Mouse (Mus musculus) limb, embryonic 15.5 days (tissue): ENCODE results near the gene Itpr1. TPM values are rescaled to one million over a fixed set of nuclear protein-coding genes. Genes with fewer than 3 reads are reported as not detected.
A peak's percentile ranks its signal among the peaks of the same experiment; 100 is the strongest.
"Not testable (repeated sequence)": the region's sequence is repeated elsewhere in the genome, so short reads cannot be mapped to it uniquely, and the experiment has no call there.

Experiments
- ATAC-seq: fragments of 200-750 bp; cut with Nextera tagmentation; 2 replicates; pipeline ENCODE4 v1.8.0; 2017; ENCODE audit warnings: low read depth, moderate TSS enrichment; ENCODE audit not compliant: insufficient number of reproducible peaks, low FRiP score, low TSS enrichment
- H3K27ac ChIP-seq: fragments of 300-500 bp; sonication (generic); 2 replicates; pipeline ENCODE4 v1.5.1; 2015; ENCODE audit warnings: moderate library complexity, mild to moderate bottlenecking, inconsistent platforms
- H3K27me3 ChIP-seq: fragments of 300-500 bp; sonication (generic); 2 replicates; pipeline ENCODE4 v1.6.1; 2015; ENCODE audit warnings: inconsistent platforms
- H3K36me3 ChIP-seq: fragments of 300-500 bp; sonication (generic); 2 replicates; pipeline ENCODE4 v1.6.1; 2015; ENCODE audit warnings: inconsistent platforms
- H3K4me1 ChIP-seq: fragments of 300-500 bp; sonication (generic); 2 replicates; pipeline ENCODE4 v1.6.1; 2015; ENCODE audit warnings: inconsistent platforms
- H3K4me2 ChIP-seq: fragments of 300-500 bp; sonication (generic); 2 replicates; pipeline ENCODE4 v1.6.1; 2015; ENCODE audit warnings: mild to moderate bottlenecking, inconsistent platforms
- H3K4me3 ChIP-seq: fragments of 300-500 bp; sonication (generic); 2 replicates; pipeline ENCODE4 v1.5.1; 2015; ENCODE audit warnings: mild to moderate bottlenecking, inconsistent platforms
- H3K9ac ChIP-seq: fragments of 300-500 bp; sonication (generic); 2 replicates; pipeline ENCODE4 v1.6.1; 2015; ENCODE audit warnings: inconsistent platforms
- H3K9me3 ChIP-seq: fragments of 300-500 bp; sonication (generic); 2 replicates; pipeline ENCODE4 v1.6.1; 2016; ENCODE audit warnings: inconsistent platforms
- WGBS: fragments of 180-500 bp; shearing (Covaris S2); methylation state at CpG from one replicate; pipeline ENCODE4 v1.1.7; 2015; 5-methylcytosine and 5-hydroxymethylcytosine counted together
- polyA plus RNA-seq: library from polyadenylated mRNA; unstranded; fragments of >200 nt; fragmentation: Nextera tagmentation; extraction: Ambion mirVana; gene quantifications from 2 replicates; pipeline ENCODE4 v1.2.1, GENCODE M21; 2015

Gene Itpr1
- polyA plus RNA-seq, 1 experiment from 2014 or later, result 9.0 TPM

DNA sequence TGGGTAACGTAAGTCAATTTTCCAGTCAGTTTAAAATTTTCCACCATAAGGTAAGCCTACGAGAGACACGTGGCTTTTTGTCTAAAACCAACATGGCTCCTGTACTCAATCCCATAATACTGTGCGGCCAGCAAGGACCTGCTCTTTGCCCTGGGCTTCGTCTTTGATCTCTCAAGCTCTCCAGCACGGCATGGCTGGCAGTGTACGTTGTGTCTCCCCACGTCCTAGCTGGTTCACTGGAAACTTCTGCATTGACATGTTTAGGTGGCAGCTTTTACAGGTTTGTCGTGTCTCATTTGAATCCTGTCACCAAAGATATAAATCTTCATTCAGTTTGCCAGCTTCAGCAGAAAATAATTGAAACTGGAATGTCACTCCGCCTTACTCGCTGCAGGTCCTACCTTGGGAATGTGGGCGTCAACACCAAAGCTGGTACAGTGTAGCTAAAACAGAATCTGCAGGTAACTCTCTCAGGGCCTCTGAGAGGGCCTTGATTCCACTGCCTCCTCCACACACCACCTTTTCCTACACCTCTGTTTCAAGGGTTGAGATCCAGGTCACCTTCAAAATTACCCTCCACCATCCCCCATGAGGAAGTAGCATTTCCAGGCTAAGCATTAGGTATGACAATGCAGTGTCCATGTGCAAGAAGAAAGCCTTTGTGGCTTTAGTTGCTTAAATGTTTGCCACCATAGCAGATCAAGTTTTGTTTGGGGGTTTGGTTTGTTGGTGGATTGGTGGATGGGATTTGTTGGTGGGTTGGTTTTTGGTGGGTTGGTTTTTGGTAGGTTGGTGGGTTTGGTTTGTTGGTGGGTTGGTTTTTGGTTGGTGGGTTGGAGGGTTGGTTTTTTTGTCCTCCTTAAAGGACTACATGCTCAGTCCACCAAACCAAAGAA, 339.1 kb downstream of the Itpr1 start:
- H3K9ac ChIP-seq, result no peak overlapping the region
- H3K4me2 ChIP-seq, result no peak overlapping the region
- 76% methylated on average over 12 of the region's 12 CpGs for WGBS
- 0 out of 2 replicates have a peak, but pooled peaks cover 2% of the 10 kb centered on the region for H3K36me3 ChIP-seq
- no peaks in the 10 kb centered on the region for H3K9me3 ChIP-seq
- no peak overlapping the region for H3K4me3 ChIP-seq
- ATAC-seq, result no peak
- no peaks in the 10 kb centered on the region for H3K27me3 ChIP-seq
- peak overlapping the region; percentile 1; the same call in 1 of the 2 replicates for H3K27ac ChIP-seq
- H3K4me1 ChIP-seq, result no peaks in the 10 kb centered on the region

GRCm38 (mm10) chr6:108553013-108553412, 340.1 kb downstream of the Itpr1 start:
- ATAC-seq, result no peak
- H3K9ac ChIP-seq, result no peak overlapping the region
- 86% methylated on average over 3 of the region's 3 CpGs for WGBS
- H3K4me1 ChIP-seq, result no peaks in the 10 kb centered on the region
- H3K36me3 ChIP-seq, result 0 out of 2 replicates have a peak, but pooled peaks cover 2% of the 10 kb centered on the region
- H3K4me3 ChIP-seq, result no peak overlapping the region
- no peak overlapping the region for H3K27ac ChIP-seq
- H3K4me2 ChIP-seq, result no peak overlapping the region
- no peaks in the 10 kb centered on the region for H3K9me3 ChIP-seq
- no peaks in the 10 kb centered on the region for H3K27me3 ChIP-seq

DNA sequence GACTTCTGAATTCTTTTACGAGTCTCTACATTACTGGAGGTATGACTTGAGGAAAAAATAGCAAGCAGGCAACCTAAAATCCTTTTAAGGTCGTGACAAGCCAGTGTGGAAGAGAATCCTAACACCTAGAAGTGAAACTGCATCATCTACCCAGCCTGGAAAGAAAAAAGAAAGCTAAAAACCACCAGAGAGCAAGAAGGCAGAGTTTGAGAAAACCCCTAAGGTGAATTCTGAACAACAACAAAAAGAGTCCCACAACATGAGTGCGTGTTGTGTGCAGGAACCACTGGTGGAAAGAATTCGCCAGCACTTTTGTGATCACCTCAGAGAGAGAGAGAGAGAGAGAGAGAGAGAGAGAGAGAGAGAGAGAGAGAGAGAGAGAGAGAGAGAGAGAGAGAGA, 340.6 kb downstream of the Itpr1 start:
- Histone ChIP-seq H3K4me1 (no peaks in the 10 kb centered on the region), H3K9me3 (no peaks in the 10 kb centered on the region), H3K4me3 (no peak overlapping the region), H3K27ac (no peak overlapping the region), H3K36me3 (0 out of 2 replicates have a peak, but pooled peaks cover 2% of the 10 kb centered on the region), H3K9ac (no peak overlapping the region), H3K27me3 (no peaks in the 10 kb centered on the region), H3K4me2 (no peak overlapping the region)
- no peak for ATAC-seq
- WGBS, result 77% methylated on average over 4 of the region's 4 CpGs

GRCm38 (mm10) chr6:108554389-108554788, 341.5 kb downstream of the Itpr1 start:
- no peak overlapping the region for H3K4me2 ChIP-seq
- H3K4me3 ChIP-seq, result no peak overlapping the region
- H3K27ac ChIP-seq, result no peak overlapping the region
- H3K27me3 ChIP-seq, result no peaks in the 10 kb centered on the region
- ATAC-seq, result no peak
- no peak overlapping the region for H3K9ac ChIP-seq
- no peaks in the 10 kb centered on the region for H3K9me3 ChIP-seq
- 86% methylated on average over 4 of the region's 4 CpGs for WGBS
- H3K36me3 ChIP-seq, result 0 out of 2 replicates have a peak, but pooled peaks cover 2% of the 10 kb centered on the region
- no peaks in the 10 kb centered on the region for H3K4me1 ChIP-seq

GRCm38 (mm10) chr6:108554878-108555277, 342.0 kb downstream of the Itpr1 start:
- H3K9ac ChIP-seq, result no peak overlapping the region
- no peaks in the 10 kb centered on the region for H3K4me1 ChIP-seq
- no peaks in the 10 kb centered on the region for H3K9me3 ChIP-seq
- 77% methylated on average over 5 of the region's 5 CpGs for WGBS
- no peak overlapping the region for H3K27ac ChIP-seq
- ATAC-seq, result no peak
- H3K4me2 ChIP-seq, result no peak overlapping the region
- 0 out of 2 replicates have a peak, but pooled peaks cover 2% of the 10 kb centered on the region for H3K36me3 ChIP-seq
- no peak overlapping the region for H3K4me3 ChIP-seq
- no peaks in the 10 kb centered on the region for H3K27me3 ChIP-seq

DNA sequence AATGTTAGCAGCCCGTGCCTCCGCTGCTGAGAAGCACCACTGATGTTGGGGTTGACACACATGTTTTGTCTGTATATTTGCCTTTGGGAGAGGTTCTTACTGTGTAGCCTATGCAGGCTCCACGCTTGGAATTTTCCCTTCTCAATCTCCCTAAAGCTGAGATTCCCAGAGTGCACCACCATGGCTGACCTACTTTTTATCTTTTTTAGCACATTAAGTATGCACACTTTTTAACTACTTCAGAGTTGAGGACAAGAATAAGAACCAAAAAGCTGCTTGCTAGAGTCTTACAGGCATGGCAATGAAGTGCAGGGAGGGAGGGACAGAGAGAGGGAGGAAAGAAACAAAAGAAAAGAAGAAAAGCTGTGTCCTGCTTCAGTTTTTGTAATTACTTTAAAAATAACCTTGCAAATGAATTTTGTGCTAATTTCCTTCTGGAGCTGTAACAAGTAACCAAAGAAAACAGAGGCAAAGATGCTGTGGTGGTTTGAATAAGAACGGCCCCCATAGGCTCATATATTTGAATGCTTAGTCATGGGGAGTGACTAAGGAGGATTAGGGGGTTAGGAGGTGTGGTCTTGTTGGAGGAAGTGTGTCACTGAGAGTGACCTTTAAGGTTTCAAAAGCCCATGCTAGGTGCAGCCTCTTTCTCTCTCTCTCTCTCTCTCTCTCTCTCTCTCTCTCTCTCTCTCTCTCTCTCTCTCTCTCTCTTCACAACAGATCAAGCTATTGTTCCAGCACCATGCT, 344.9 kb downstream of the Itpr1 start:
- WGBS, result 87% methylated on average over 4 of the region's 4 CpGs
- Histone ChIP-seq H3K27me3 (no peaks in the 10 kb centered on the region), H3K4me2 (no peak overlapping the region), H3K27ac (no peak overlapping the region), H3K4me3 (no peak overlapping the region), H3K9me3 (no peaks in the 10 kb centered on the region), H3K4me1 (no peaks in the 10 kb centered on the region), H3K9ac (no peak overlapping the region), H3K36me3 (no peaks in the 10 kb centered on the region)
- ATAC-seq, result no peak

- not testable (repeated sequence) for H3K4me3 ChIP-seq, H3K27ac ChIP-seq, H3K27me3 ChIP-seq, H3K4me1 ChIP-seq, H3K9me3 ChIP-seq, H3K9ac ChIP-seq, H3K4me2 ChIP-seq, ATAC-seq, H3K36me3 ChIP-seq
- 88% methylated on average over 4 of the region's 4 CpGs for WGBS
Measured at GRCm38 (mm10) chr6:108559226-108559625, 346.3 kb downstream of the Itpr1 start.

GRCm38 (mm10) chr6:108562971-108563370, 350.1 kb downstream of the Itpr1 start:
- no peaks in the 10 kb centered on the region for H3K9me3 ChIP-seq
- WGBS, result 70% methylated on average over 2 of the region's 2 CpGs
- no peak for ATAC-seq

GRCm38 (mm10) chr6:108565447-108565846, 352.6 kb downstream of the Itpr1 start:
- not testable (repeated sequence) for H3K9ac ChIP-seq, ATAC-seq, H3K4me1 ChIP-seq, H3K4me2 ChIP-seq, H3K9me3 ChIP-seq, H3K27ac ChIP-seq, H3K36me3 ChIP-seq, H3K4me3 ChIP-seq, H3K27me3 ChIP-seq
- 74% methylated on average over 18 of the region's 18 CpGs for WGBS

More at GRCm38 (mm10) chr6:108562971-108563370, 350.1 kb downstream of the Itpr1 start:
- H3K9ac ChIP-seq, result no peak overlapping the region
- no peaks in the 10 kb centered on the region for H3K36me3 ChIP-seq
- no peak overlapping the region for H3K27ac ChIP-seq
- no peaks in the 10 kb centered on the region for H3K4me1 ChIP-seq
- H3K27me3 ChIP-seq, result no peaks in the 10 kb centered on the region
- no peak overlapping the region for H3K4me3 ChIP-seq
- no peak overlapping the region for H3K4me2 ChIP-seq

GRCm38 (mm10) chr6:108566549-108566948, 353.7 kb downstream of the Itpr1 start:
- H3K4me2 ChIP-seq, result no peak overlapping the region
- no peak overlapping the region for H3K27ac ChIP-seq
- no peaks in the 10 kb centered on the region for H3K27me3 ChIP-seq
- no peak overlapping the region for H3K9ac ChIP-seq
- no peaks in the 10 kb centered on the region for H3K9me3 ChIP-seq
- H3K4me3 ChIP-seq, result no peak overlapping the region
- peaks cover 16% of the 10 kb centered on the region for H3K4me1 ChIP-seq
- ATAC-seq, result no peak
- no peaks in the 10 kb centered on the region for H3K36me3 ChIP-seq

DNA sequence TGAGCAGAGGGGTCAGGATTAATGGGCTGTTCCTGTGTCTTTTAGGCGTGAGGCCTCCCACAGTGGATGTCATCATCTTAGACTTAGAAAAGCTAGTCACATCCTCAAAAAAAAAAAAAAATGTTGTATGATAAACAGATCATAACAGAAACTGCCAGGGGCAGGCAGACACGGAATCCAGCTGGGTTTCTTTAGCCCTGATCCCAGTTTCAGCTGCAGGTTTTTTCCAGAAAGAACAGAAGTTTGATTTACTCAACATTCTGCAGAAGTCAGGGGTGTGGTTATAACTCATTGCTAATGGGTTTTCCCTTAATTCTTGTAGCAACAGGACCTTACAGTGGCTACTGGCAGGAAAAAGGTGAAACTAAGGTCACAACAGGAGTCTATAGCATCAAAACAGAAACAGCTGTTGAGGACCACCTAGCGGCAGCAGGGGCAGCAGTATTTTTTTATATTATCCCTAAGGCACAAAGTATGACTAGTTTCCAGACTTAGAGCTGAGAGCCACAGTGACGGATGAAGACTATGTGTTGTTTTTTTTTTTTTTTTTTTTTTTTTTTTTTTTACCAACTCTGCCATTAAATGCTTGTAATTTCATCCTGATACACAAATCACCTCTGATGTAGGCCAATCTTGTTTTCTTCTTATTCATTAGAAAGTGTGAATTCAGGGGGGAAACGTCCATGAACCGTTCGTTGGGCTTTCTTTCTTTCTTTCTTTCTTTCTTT, 356.7 kb downstream of the Itpr1 start:
- H3K27ac ChIP-seq, result peak overlapping the region; percentile 80
- ATAC-seq, result no peak

More for the DNA sequence above, 356.7 kb downstream of the Itpr1 start:
- H3K4me3 ChIP-seq, result no peak overlapping the region
- H3K4me1 ChIP-seq, result peaks cover 19% of the 10 kb centered on the region
- H3K4me2 ChIP-seq, result peak overlapping the region; percentile 60; the same call in 1 of the 2 replicates
- H3K9me3 ChIP-seq, result no peaks in the 10 kb centered on the region
- no peaks in the 10 kb centered on the region for H3K36me3 ChIP-seq
- WGBS, result 15% methylated on average over 7 of the region's 7 CpGs
- no peaks in the 10 kb centered on the region for H3K27me3 ChIP-seq
- no peak overlapping the region for H3K9ac ChIP-seq
